In genomic region chr2:27442708-27443449, GRCm38 (mm10) we compare ENCODE assay signal across 8 mouse cellular contexts. TPM values are rescaled to one million over a fixed set of nuclear protein-coding genes. Genes with fewer than 3 reads are reported as not detected.
A peak's percentile ranks its signal among the peaks of the same experiment; 100 is the strongest.
DNase-seq lines count a peak whose midpoint lies in the region; ATAC-seq and TF ChIP-seq lines count a peak whose summit lies in the region.

No protein-coding gene starts in this region.

- peak; percentile 15; the same call in 1 of the 2 replicates for ATAC-seq in heart, embryonic 12.5 days (ENCODE audit: insufficient number of reproducible peaks, low FRiP score)
- no peak for ATAC-seq in G1E (ENCODE audit: extremely low read depth, insufficient number of reproducible peaks, low FRiP score, poor library complexity, severe bottlenecking)
- ATAC-seq in forebrain, embryonic 12.5 days (ENCODE audit: low FRiP score), result peak; percentile 51
- ATAC-seq in liver, embryonic 16.5 days (ENCODE audit: low read depth), result peak; percentile 17; the same call in 1 of the 2 replicates

- WGBS in heart, embryonic 12.5 days, result 26% methylated on average over 20 of the region's 20 CpGs
- WGBS in forebrain, embryonic 12.5 days, result 34% methylated on average over 20 of the region's 20 CpGs
- WGBS in liver, embryonic 16.5 days (ENCODE audit: insufficient replicate concordance), result 33% methylated on average over 20 of the region's 20 CpGs

- DNase-seq in heart, postnatal 36 days, result no peak
- no peak for DNase-seq in G1E (ENCODE audit: low spot score)
- no peak for DNase-seq in urinary bladder, postnatal 4 days (ENCODE audit: low spot score in 2 of 2)
- no peak for DNase-seq in thymus, postnatal 36 days
- DNase-seq in thymus, adult 18-20 months, result no peak

- peak overlapping the region; percentile 60 for H3K4me3 ChIP-seq in heart, embryonic 12.5 days
- H3K4me3 ChIP-seq in G1E (ENCODE audit: low read depth, low read length), result peak overlapping the region; percentile 73
- H3K4me3 ChIP-seq in forebrain, embryonic 12.5 days (replicated peaks), result peak overlapping the region; percentile 67
- peak overlapping the region; percentile 54 for H3K4me3 ChIP-seq in liver, embryonic 16.5 days (ENCODE audit: low read depth, low read length)

- intact Hi-C loops in heart, postnatal 36 days (cut with DNase I), result loop anchor here (2.0 to 10.0 kb wide), 2 partner anchors 72 to 538 kb away; partner anchors contain the start of genes Surf6 and Wdr5

- H3K4me2 ChIP-seq in heart, embryonic 12.5 days, result peak overlapping the region; percentile 86
- H3K4me2 ChIP-seq in forebrain, embryonic 12.5 days, result peak overlapping the region; percentile 88
- H3K4me2 ChIP-seq in liver, embryonic 16.5 days (ENCODE audit: low read depth, low read length), result peak overlapping the region; percentile 61

- peaks cover 27% of the 10 kb centered on the region for H3K36me3 ChIP-seq in heart, embryonic 12.5 days
- H3K36me3 ChIP-seq in G1E (replicated peaks), result peaks cover 53% of the 10 kb centered on the region
- peaks cover 33% of the 10 kb centered on the region for H3K36me3 ChIP-seq in forebrain, embryonic 12.5 days (replicated peaks)
- peaks cover 7% of the 10 kb centered on the region for H3K36me3 ChIP-seq in liver, embryonic 16.5 days (ENCODE audit: control insufficient read depth, insufficient read depth)

- no peaks in the 10 kb centered on the region for H3K9me3 ChIP-seq in heart, embryonic 12.5 days (replicated peaks)
- no peaks in the 10 kb centered on the region for H3K9me3 ChIP-seq in G1E (replicated peaks)
- H3K9me3 ChIP-seq in forebrain, embryonic 12.5 days, result no peaks in the 10 kb centered on the region
- no peaks in the 10 kb centered on the region for H3K9me3 ChIP-seq in liver, embryonic 16.5 days (replicated peaks; ENCODE audit: control insufficient read depth, low read length)

- no peaks in the 10 kb centered on the region for H3K27me3 ChIP-seq in heart, embryonic 12.5 days (replicated peaks)
- peaks cover 7% of the 10 kb centered on the region for H3K27me3 ChIP-seq in G1E (ENCODE audit: insufficient read depth, low read length)
- no peaks in the 10 kb centered on the region for H3K27me3 ChIP-seq in forebrain, embryonic 12.5 days
- no peaks in the 10 kb centered on the region for H3K27me3 ChIP-seq in liver, embryonic 16.5 days (ENCODE audit: control insufficient read depth, insufficient read depth, low read depth, low read length)

- H3K9ac ChIP-seq in heart, embryonic 12.5 days, result peak overlapping the region; percentile 80
- peak overlapping the region; percentile 81 for H3K9ac ChIP-seq in forebrain, embryonic 12.5 days
- H3K9ac ChIP-seq in liver, embryonic 16.5 days (ENCODE audit: low read depth, low read length), result peak overlapping the region; percentile 23

- peak overlapping the region; percentile 36; the same call in 1 of the 2 replicates for H3K27ac ChIP-seq in heart, embryonic 12.5 days (ENCODE audit: poor library complexity, severe bottlenecking)
- H3K27ac ChIP-seq in forebrain, embryonic 12.5 days, result peak overlapping the region; percentile 73
- H3K27ac ChIP-seq in liver, embryonic 16.5 days (ENCODE audit: low read length), result no peak overlapping the region

- peaks cover 19% of the 10 kb centered on the region for H3K4me1 ChIP-seq in heart, embryonic 12.5 days (replicated peaks)
- H3K4me1 ChIP-seq in G1E (ENCODE audit: insufficient read depth, low read depth, low read length), result peaks cover 28% of the 10 kb centered on the region
- peaks cover 18% of the 10 kb centered on the region for H3K4me1 ChIP-seq in forebrain, embryonic 12.5 days
- peaks cover 21% of the 10 kb centered on the region for H3K4me1 ChIP-seq in liver, embryonic 16.5 days (ENCODE audit: control insufficient read depth, low read depth, low read length)

- no peak for TF ChIP-seq CTCF in G1E (IDR thresholded peaks at IDR 0.05; ENCODE audit: low read depth, low read length)

RNA-seq across cellular contexts. Expression of gene Brd3os, which starts 0.8 kb away (rescaled TPM):
- 2.9 and 3.2 TPM in 2 replicates for polyA plus RNA-seq in heart, embryonic 12.5 days (2016; fragmentation: Nextera tagmentation; extraction: Ambion mirVana)
- total RNA-seq in heart, postnatal 36 days (2021), result 1 to 10 TPM; 1.1 to 2.1 TPM
- total RNA-seq in G1E (2014; fragmentation: Nextera tagmentation) (0.68 and 1.5 TPM in 2 replicates), G1E (2017) (0.55 and 1.3 TPM in 2 replicates)
- 0.78 and 1.5 TPM in 2 replicates for polyA plus RNA-seq in G1E (2012)
- 16.4 and 18.4 TPM in 2 replicates for polyA plus RNA-seq in forebrain, embryonic 12.5 days (2016; fragmentation: Nextera tagmentation; extraction: Ambion mirVana)
- polyA plus RNA-seq in liver, embryonic 16.5 days (2015; fragmentation: Nextera tagmentation; extraction: Ambion mirVana), result 0.32 and 0.67 TPM in 2 replicates

RNA-seq across cellular contexts. Expression of gene Vav2, which starts 16.0 kb away (rescaled TPM):
- polyA plus RNA-seq in heart, embryonic 12.5 days (2016; fragmentation: Nextera tagmentation; extraction: Ambion mirVana), result 4.5 and 5.4 TPM in 2 replicates
- 10 to 100 TPM; 14.0 to 14.4 TPM for total RNA-seq in heart, postnatal 36 days (2021)
- total RNA-seq in G1E (2014; fragmentation: Nextera tagmentation) (3.5 and 5.1 TPM in 2 replicates), G1E (2017) (6.8 and 6.9 TPM in 2 replicates)
- polyA plus RNA-seq in G1E (2012), result 7.2 and 7.5 TPM in 2 replicates
- 15.0 and 17.2 TPM in 2 replicates for polyA plus RNA-seq in forebrain, embryonic 12.5 days (2016; fragmentation: Nextera tagmentation; extraction: Ambion mirVana)
- 4.9 and 5.9 TPM in 2 replicates for polyA plus RNA-seq in liver, embryonic 16.5 days (2015; fragmentation: Nextera tagmentation; extraction: Ambion mirVana)

Comparison
In these comparisons a context has a peak if more than half of its experiments do, and no peak if none do; other contexts are left out.
1. H3K9ac ChIP-seq: peak in every context shown above with its lines; median percentile 81 in forebrain, embryonic 12.5 days; 80 in heart, embryonic 12.5 days; 23 in liver, embryonic 16.5 days.